Mouse (Mus musculus) MEL (cell line): ENCODE measurements around the gene Gm3252. TPM values are rescaled to one million over a fixed set of nuclear protein-coding genes. Genes with fewer than 3 reads are reported as not detected.
"Not testable (repeated sequence)": the region's sequence is repeated elsewhere in the genome, so short reads cannot be mapped to it uniquely, and the experiment has no call there.

ENCODE experiments used
- DNase-seq: peaks from one replicate; pipeline ENCODE4 v3.0.0; 2011; ENCODE audit warnings: low read depth, low spot score
- H3K27ac ChIP-seq: 2 replicates; pipeline ENCODE4 v1.5.1; 2012; ENCODE audit warnings: low read depth, mild to moderate bottlenecking, control low read depth, low read length, moderate library complexity; ENCODE audit not compliant: control insufficient read depth
- H3K27me3 ChIP-seq, 2 experiments: fragments of 150-350 bp in 1 of 2; sonication (generic) in 1 of 2; 2 replicates each; pipeline ENCODE4 v1.6.1; 2012; ENCODE audit warnings: low read length in 2 of 2, mild to moderate bottlenecking in 2 of 2, improper control_type of control experiment in 1 of 2, moderate library complexity in 1 of 2; ENCODE audit not compliant: insufficient read depth in 2 of 2, control insufficient read depth in 1 of 2
- H3K36me3 ChIP-seq, 2 experiments: 2 replicates each; pipeline ENCODE4 v1.6.1; 2012 to 2014; ENCODE audit warnings: low read length in 2 of 2, improper control_type of control experiment in 1 of 2, inconsistent platforms in 1 of 2, mild to moderate bottlenecking in 1 of 2; ENCODE audit not compliant: insufficient read depth in 2 of 2, control insufficient read depth in 1 of 2
- H3K4me1 ChIP-seq, 2 experiments: fragments of 150-350 bp in 1 of 2; sonication (generic) in 1 of 2; 2 replicates each; pipeline ENCODE4 v1.6.1; 2012; ENCODE audit warnings: low read length in 2 of 2, improper control_type of control experiment in 1 of 2, mild to moderate bottlenecking in 1 of 2; ENCODE audit not compliant: insufficient read depth in 2 of 2, control insufficient read depth in 1 of 2
- H3K4me3 ChIP-seq, 2 experiments: fragments of 150-350 bp in 1 of 2; sonication (generic) in 1 of 2; 2 replicates each; pipeline ENCODE4 v1.5.1; 2012; ENCODE audit warnings: low read depth in 2 of 2, low read length in 2 of 2, mild to moderate bottlenecking in 2 of 2, moderate library complexity in 2 of 2, control low read depth in 1 of 2, improper control_type of control experiment in 1 of 2; ENCODE audit not compliant: control insufficient read depth in 1 of 2, insufficient read depth in 1 of 2
- H3K79me2 ChIP-seq: 2 replicates; pipeline ENCODE4 v1.6.1; 2012; ENCODE audit warnings: mild to moderate bottlenecking, low read length, moderate library complexity; ENCODE audit not compliant: control insufficient read depth, poor library complexity, insufficient read depth
- H3K9ac ChIP-seq: 2 replicates; pipeline ENCODE4 v1.6.1; 2012; ENCODE audit warnings: low read depth, mild to moderate bottlenecking, control low read depth, low read length, moderate library complexity; ENCODE audit not compliant: control insufficient read depth, poor library complexity, severe bottlenecking
- H3K9me3 ChIP-seq: fragments of 150-350 bp; sonication (generic); replicated peaks from 2 replicates; pipeline ENCODE4 v1.6.1; 2012; ENCODE audit warnings: mild to moderate bottlenecking, low read length, improper control_type of control experiment, moderate library complexity; ENCODE audit not compliant: insufficient read depth
- polyA plus RNA-seq, 2 experiments: library from polyadenylated mRNA; stranded (reverse) in 1 of 2; unstranded in 1 of 2; fragments of >175 nt in 1 of 2; fragments of >200 nt in 1 of 2; gene quantifications; 2 replicates each; pipeline versions ENCODE4 v1.2.1 to v1.2.4; 2012; ENCODE audit warnings: low replicate concordance in 2 of 2, low read depth in 1 of 2; ENCODE audit not compliant: insufficient read length in 2 of 2, insufficient read depth in 1 of 2, missing spikeins in 1 of 2
- total RNA-seq: library from RNA; depleted of rRNA; stranded (reverse); fragments of 300-350 nt; gene quantifications from 2 replicates; pipeline ENCODE4 v1.2.3, GENCODE M21; 2012; rRNA removed

Gene Gm3252
- total RNA-seq (not detected in 2 replicates), polyA plus RNA-seq (not detected)

GRCm38 (mm10) chr14:4726038-4726880 lies at the start of gene Gm3252:
Gene Gm3252 (plus strand): TSS chr14:4726775.
- H3K9me3 ChIP-seq, H3K27me3 ChIP-seq, H3K4me3 ChIP-seq, DNase-seq, H3K27ac ChIP-seq, H3K9ac ChIP-seq, H3K36me3 ChIP-seq, H3K79me2 ChIP-seq, H3K4me1 ChIP-seq: not testable (repeated sequence)

GRCm38 (mm10) chr14:4708938-4709337 lies 17.6 kb upstream of the Gm3252 start, which contains the start of gene Gm7876:
Gene Gm7876 (plus strand): TSS chr14:4709238.
- not testable (repeated sequence) for H3K9me3 ChIP-seq, DNase-seq, H3K27me3 ChIP-seq, H3K79me2 ChIP-seq, H3K9ac ChIP-seq, H3K4me3 ChIP-seq, H3K36me3 ChIP-seq, H3K27ac ChIP-seq, H3K4me1 ChIP-seq

- H3K9ac ChIP-seq, H3K36me3 ChIP-seq, H3K79me2 ChIP-seq, DNase-seq, H3K27me3 ChIP-seq, H3K4me3 ChIP-seq, H3K27ac ChIP-seq, H3K9me3 ChIP-seq, H3K4me1 ChIP-seq: not testable (repeated sequence)
Observed at GRCm38 (mm10) chr14:4776037-4776436, 49.5 kb downstream of the Gm3252 start, which contains the start of gene Gm9602. Gene Gm9602 (plus strand): TSS chr14:4776337.

Other genes starting within 250 kb of the Gm3252 start
- not detected in 2 replicates for gene Gm3182, start 245.0 kb upstream of the Gm3252 start, total RNA-seq
- gene Gm3182, start 245.0 kb upstream of the Gm3252 start, polyA plus RNA-seq: not detected
- gene Gm3047, start 171.4 kb upstream of the Gm3252 start, total RNA-seq: not detected in 2 replicates
- gene Gm3047, start 171.4 kb upstream of the Gm3252 start, polyA plus RNA-seq: not detected
- gene Gm8159, start 94.4 kb upstream of the Gm3252 start, total RNA-seq: not detected in 2 replicates
- gene Gm8159, start 94.4 kb upstream of the Gm3252 start, polyA plus RNA-seq: not detected
- gene Gm3239, start 62.6 kb upstream of the Gm3252 start, total RNA-seq: not detected in 2 replicates
- gene Gm3239, start 62.6 kb upstream of the Gm3252 start, polyA plus RNA-seq: not detected
- gene Gm7876, start 17.5 kb upstream of the Gm3252 start, total RNA-seq: not detected in 2 replicates
- gene Gm7876, start 17.5 kb upstream of the Gm3252 start, polyA plus RNA-seq: not detected
- not detected in 2 replicates for gene Gm9602, start 49.6 kb downstream of the Gm3252 start, total RNA-seq
- gene Gm9602, start 49.6 kb downstream of the Gm3252 start, polyA plus RNA-seq: not detected
- not detected in 2 replicates for gene Gm3269, start 111.3 kb downstream of the Gm3252 start, total RNA-seq
- gene Gm3269, start 111.3 kb downstream of the Gm3252 start, polyA plus RNA-seq: not detected
- gene Gm3264, start 128.8 kb downstream of the Gm3252 start, total RNA-seq: not detected in 2 replicates
- not detected for gene Gm3264, start 128.8 kb downstream of the Gm3252 start, polyA plus RNA-seq
- gene Gm3278, start 165.6 kb downstream of the Gm3252 start, total RNA-seq: not detected in 2 replicates
- not detected for gene Gm3278, start 165.6 kb downstream of the Gm3252 start, polyA plus RNA-seq